Mouse (Mus musculus) stomach, embryonic 14.5 days (tissue): Measurements from ENCODE around the gene Pbld1. TPM values are rescaled to one million over a fixed set of nuclear protein-coding genes. Genes with fewer than 3 reads are reported as not detected.

Experiments used
- ATAC-seq: fragments of 200-750 bp; cut with Nextera tagmentation; 2 replicates; pipeline ENCODE4 v1.8.0; 2017; ENCODE audit warnings: low read depth, moderate TSS enrichment; ENCODE audit not compliant: insufficient number of reproducible peaks, insufficient read depth, low FRiP score
- H3K27ac ChIP-seq: fragments of 300-500 bp; sonication (generic); 2 replicates; pipeline ENCODE4 v1.5.1; 2014; ENCODE audit warnings: mild to moderate bottlenecking, low read length, moderate library complexity, mixed read lengths
- H3K27me3 ChIP-seq: fragments of 300-500 bp; sonication (generic); 2 replicates; pipeline ENCODE4 v1.6.1; 2014; ENCODE audit warnings: low read length, control low read depth, mixed read lengths; ENCODE audit not compliant: control insufficient read depth, insufficient read depth
- H3K36me3 ChIP-seq: fragments of 300-500 bp; sonication (generic); 2 replicates; pipeline ENCODE4 v1.6.1; 2014; ENCODE audit warnings: mild to moderate bottlenecking, control low read depth, low read length, moderate library complexity, mixed read lengths; ENCODE audit not compliant: control insufficient read depth, insufficient read depth
- H3K4me1 ChIP-seq: fragments of 300-500 bp; sonication (generic); 2 replicates; pipeline ENCODE4 v1.6.1; 2014; ENCODE audit warnings: low read length, control low read depth, mixed read lengths; ENCODE audit not compliant: control insufficient read depth, insufficient read depth
- H3K4me2 ChIP-seq: fragments of 300-500 bp; sonication (generic); replicated peaks from 2 replicates; pipeline ENCODE4 v1.6.1; 2014; ENCODE audit warnings: low read depth, low read length, control low read depth
- H3K4me3 ChIP-seq: fragments of 300-500 bp; sonication (generic); 2 replicates; pipeline ENCODE4 v1.5.1; 2014; ENCODE audit warnings: low read depth, low read length, control low read depth
- H3K9ac ChIP-seq: fragments of 300-500 bp; sonication (generic); replicated peaks from 2 replicates; pipeline ENCODE4 v1.6.1; 2014; ENCODE audit warnings: low read depth, mild to moderate bottlenecking, control low read depth, low read length, moderate library complexity, mixed read lengths
- H3K9me3 ChIP-seq: fragments of 300-500 bp; sonication (generic); 2 replicates; pipeline ENCODE4 v1.6.1; 2016; ENCODE audit warnings: low read depth, low read length, control low read depth; ENCODE audit not compliant: control insufficient read depth
- WGBS: fragments of 180-500 bp; shearing (Covaris S2); extraction: QIAGEN DNeasy Blood & Tissue Kit; methylation state at CpG from one replicate; pipeline ENCODE4 v1.1.7; 2014; 5-methylcytosine and 5-hydroxymethylcytosine counted together
- polyA plus RNA-seq: library from polyadenylated mRNA; unstranded; fragments of >200 nt; fragmentation: Nextera tagmentation; extraction: Ambion mirVana; gene quantifications from 2 replicates; pipeline ENCODE4 v1.2.1, GENCODE M21; 2014

Pbld1 gene
- polyA plus RNA-seq = 1.2 and 1.5 TPM in 2 replicates

DNA sequence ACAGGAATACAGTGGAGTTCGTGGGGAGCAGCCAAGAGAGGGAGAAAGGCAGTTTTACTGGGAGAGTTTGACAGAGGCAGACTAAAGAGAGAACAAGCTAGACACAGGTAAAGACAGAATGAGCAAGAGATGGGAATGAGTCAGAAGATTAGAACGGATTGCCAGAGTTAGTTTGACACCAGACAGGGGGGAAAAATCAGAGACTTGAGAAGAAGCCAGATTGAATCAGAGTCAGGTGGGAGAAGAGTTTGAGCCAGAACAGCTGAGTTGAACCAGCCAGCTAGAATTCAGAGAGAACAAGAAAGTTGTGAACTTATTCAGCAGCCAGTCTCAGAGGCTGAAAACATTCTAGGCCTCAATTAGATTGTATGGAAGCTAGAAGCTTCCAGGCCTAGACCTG, at the start of gene Pbld1:
Pbld1 (plus strand) TSS at position 301 of the 400 bp plus-strand sequence.
- H3K27ac ChIP-seq = no peak within 1 kb of the TSS
- H3K4me3 ChIP-seq = no peak within 1 kb of the TSS
- no peaks in the 10 kb centered on the region for H3K27me3 ChIP-seq
- H3K36me3 ChIP-seq = no peaks in the 10 kb centered on the region
- H3K4me1 ChIP-seq = no peaks in the 10 kb centered on the region
- H3K9ac ChIP-seq = no peak within 1 kb of the TSS
- ATAC-seq = no peak
- H3K9me3 ChIP-seq = no peaks in the 10 kb centered on the region
- H3K4me2 ChIP-seq = no peak within 1 kb of the TSS
- WGBS = 83% methylated on average over 2 of the region's 2 CpGs

DNA sequence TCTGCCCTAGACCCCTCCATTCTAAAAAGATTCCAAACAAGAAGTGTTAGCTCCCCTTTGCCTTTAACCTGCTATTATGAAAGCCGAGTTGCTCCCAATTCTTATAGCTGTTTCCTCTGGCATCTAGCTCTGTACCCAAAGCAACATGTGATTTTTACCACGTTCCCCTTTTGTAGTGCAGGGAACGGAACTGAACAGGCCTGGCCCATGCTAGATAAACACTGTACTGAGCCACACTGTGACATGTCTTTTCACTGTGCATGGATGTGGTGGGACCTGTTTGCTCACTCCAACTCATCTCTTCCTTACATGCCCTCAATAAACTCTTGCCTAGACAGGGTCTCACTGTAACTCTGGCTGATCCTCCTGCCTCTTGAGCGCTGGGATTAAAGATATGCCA, 49.7 kb upstream of the Pbld1 start:
- no peak overlapping the region for H3K9ac ChIP-seq
- H3K27me3 ChIP-seq = no peaks in the 10 kb centered on the region
- no peaks in the 10 kb centered on the region for H3K9me3 ChIP-seq
- H3K4me1 ChIP-seq = no peaks in the 10 kb centered on the region
- H3K27ac ChIP-seq = no peak overlapping the region
- no peak overlapping the region for H3K4me3 ChIP-seq
- ATAC-seq = no peak
- H3K4me2 ChIP-seq = no peak overlapping the region
- WGBS = 70% methylated on average over 4 of the region's 4 CpGs
- peaks cover 77% of the 10 kb centered on the region for H3K36me3 ChIP-seq

DNA sequence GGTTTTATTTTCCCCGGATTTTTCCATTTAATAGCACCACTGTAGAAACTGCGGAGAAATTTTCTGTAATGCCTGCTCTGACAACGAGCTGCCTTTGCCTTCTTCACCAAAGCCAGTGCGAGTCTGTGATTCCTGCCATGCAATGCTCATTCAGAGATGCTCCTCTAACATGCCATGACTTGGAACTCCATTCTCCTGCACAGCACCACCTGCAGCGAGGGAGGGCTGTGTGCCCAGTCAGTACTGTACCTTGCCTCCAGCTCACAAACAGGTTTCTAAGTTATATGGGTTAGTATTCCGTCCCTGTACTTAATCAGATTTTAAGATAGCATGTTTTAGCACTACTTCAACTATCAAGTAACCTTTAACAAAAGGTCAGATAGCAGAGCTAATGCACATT, 48.4 kb upstream of the Pbld1 start:
- H3K27me3 ChIP-seq = no peaks in the 10 kb centered on the region
- H3K4me1 ChIP-seq = no peaks in the 10 kb centered on the region
- no peaks in the 10 kb centered on the region for H3K9me3 ChIP-seq
- H3K27ac ChIP-seq = no peak overlapping the region
- no peak for ATAC-seq
- peaks cover 85% of the 10 kb centered on the region for H3K36me3 ChIP-seq
- H3K4me3 ChIP-seq = no peak overlapping the region
- WGBS = 91% methylated on average over 6 of the region's 6 CpGs
- H3K9ac ChIP-seq = no peak overlapping the region
- no peak overlapping the region for H3K4me2 ChIP-seq

DNA sequence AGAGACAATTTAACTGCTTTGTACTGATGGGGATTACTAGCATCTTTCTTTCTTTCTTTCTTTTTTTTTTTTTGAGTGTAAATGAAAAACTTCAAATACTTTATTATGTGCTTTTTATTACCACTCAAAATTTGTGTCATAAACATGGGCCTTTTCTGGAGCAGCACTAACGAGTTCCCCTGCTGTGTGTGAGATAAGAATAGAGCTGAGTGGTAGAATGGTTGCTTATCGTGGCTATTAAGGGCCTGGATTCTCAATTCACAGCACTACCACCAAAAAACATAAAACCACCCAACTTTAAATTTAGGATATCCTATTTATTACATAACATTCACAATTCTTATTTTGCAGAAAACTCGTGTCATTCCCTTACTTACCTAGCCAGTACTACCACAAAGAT, 46.5 kb upstream of the Pbld1 start:
- no peaks in the 10 kb centered on the region for H3K9me3 ChIP-seq
- ATAC-seq = no peak
- no peaks in the 10 kb centered on the region for H3K27me3 ChIP-seq
- no peak overlapping the region for H3K27ac ChIP-seq
- H3K9ac ChIP-seq = no peak overlapping the region
- H3K4me3 ChIP-seq = no peak overlapping the region
- no peaks in the 10 kb centered on the region for H3K4me1 ChIP-seq
- no peak overlapping the region for H3K4me2 ChIP-seq
- 79% methylated on average over 3 of the region's 3 CpGs for WGBS
- H3K36me3 ChIP-seq = peaks cover 80% of the 10 kb centered on the region

DNA sequence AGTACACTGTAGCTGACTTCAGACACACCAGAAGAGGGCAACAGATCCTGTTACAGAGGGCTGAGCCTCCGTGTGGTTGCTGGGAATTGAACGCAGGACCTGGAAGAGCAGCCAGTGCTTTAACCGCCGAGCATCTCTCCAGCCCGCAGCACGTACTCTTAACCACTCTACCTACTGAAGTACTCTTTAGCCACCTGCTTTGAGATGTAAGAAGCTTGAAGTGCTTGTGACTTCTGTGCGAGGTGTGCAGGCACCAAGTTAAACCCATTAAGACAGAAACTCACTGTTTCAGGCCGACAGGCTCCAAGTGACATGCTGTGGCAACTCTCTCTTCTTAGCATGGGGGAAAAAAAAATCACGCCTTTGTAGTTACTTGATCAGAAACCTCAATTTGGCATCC, 45.8 kb upstream of the Pbld1 start:
- H3K4me2 ChIP-seq = no peak overlapping the region
- WGBS = 89% methylated on average over 9 of the region's 9 CpGs
- no peak for ATAC-seq
- no peak overlapping the region for H3K4me3 ChIP-seq
- no peaks in the 10 kb centered on the region for H3K9me3 ChIP-seq
- H3K27ac ChIP-seq = no peak overlapping the region
- peaks cover 75% of the 10 kb centered on the region for H3K36me3 ChIP-seq
- H3K27me3 ChIP-seq = no peaks in the 10 kb centered on the region
- H3K4me1 ChIP-seq = no peaks in the 10 kb centered on the region
- H3K9ac ChIP-seq = no peak overlapping the region

DNA sequence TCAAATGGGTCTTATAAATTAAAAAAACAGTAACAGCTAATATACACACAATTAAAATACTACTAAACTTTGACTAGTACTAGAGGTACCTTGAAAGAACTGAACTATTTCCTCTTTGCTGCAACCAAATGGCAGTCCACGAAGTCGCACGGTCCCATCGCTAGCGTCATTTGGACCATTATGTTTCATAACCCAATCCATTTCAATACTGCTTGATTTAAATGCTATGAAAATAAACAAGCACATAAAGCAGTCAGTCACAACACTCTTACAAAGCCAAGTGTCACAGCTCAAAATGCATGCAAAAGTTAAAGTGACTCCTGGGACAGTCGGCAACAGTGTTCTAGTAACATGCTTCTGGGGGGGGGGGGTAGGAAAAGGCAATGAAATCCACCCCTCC, 40.7 kb upstream of the Pbld1 start:
- Histone ChIP-seq H3K4me1 (peaks cover 13% of the 10 kb centered on the region), H3K36me3 (peaks cover 36% of the 10 kb centered on the region), H3K27ac (no peak overlapping the region), H3K9ac (no peak overlapping the region), H3K4me2 (no peak overlapping the region), H3K4me3 (no peak overlapping the region), H3K9me3 (no peaks in the 10 kb centered on the region), H3K27me3 (no peaks in the 10 kb centered on the region)
- ATAC-seq = no peak
- 91% methylated on average over 6 of the region's 6 CpGs for WGBS

DNA sequence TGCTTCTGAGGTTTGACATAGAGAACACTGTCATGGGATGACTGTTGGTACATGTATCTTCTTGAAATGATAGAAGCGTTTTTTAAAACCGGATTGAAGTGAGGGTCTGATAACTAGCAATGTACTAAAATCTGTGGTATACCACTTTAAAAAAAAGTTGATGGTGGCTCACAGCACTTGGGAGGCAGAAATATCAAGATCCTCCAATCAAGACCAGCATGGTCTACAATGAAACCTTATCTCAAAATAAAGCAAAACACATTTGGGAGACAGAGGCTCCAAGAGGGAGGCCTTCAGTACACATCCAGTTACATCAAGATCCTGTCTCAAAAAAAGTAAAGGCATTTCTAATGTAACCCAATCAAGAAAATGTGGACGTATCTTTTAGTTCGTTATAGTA, 38.3 kb upstream of the Pbld1 start:
- no peaks in the 10 kb centered on the region for H3K27me3 ChIP-seq
- peak overlapping the region; percentile 60 for H3K4me2 ChIP-seq
- 35% methylated on average over 4 of the region's 4 CpGs for whole genome bisulfite sequencing
- ATAC-seq = no peak
- peak overlapping the region; percentile 72; the same call in 1 of the 2 replicates for H3K9ac ChIP-seq
- H3K27ac ChIP-seq = no peak overlapping the region
- H3K9me3 ChIP-seq = no peaks in the 10 kb centered on the region
- peaks cover 15% of the 10 kb centered on the region for H3K4me1 ChIP-seq
- H3K4me3 ChIP-seq = peak overlapping the region; percentile 86
- peaks cover 12% of the 10 kb centered on the region for H3K36me3 ChIP-seq

DNA sequence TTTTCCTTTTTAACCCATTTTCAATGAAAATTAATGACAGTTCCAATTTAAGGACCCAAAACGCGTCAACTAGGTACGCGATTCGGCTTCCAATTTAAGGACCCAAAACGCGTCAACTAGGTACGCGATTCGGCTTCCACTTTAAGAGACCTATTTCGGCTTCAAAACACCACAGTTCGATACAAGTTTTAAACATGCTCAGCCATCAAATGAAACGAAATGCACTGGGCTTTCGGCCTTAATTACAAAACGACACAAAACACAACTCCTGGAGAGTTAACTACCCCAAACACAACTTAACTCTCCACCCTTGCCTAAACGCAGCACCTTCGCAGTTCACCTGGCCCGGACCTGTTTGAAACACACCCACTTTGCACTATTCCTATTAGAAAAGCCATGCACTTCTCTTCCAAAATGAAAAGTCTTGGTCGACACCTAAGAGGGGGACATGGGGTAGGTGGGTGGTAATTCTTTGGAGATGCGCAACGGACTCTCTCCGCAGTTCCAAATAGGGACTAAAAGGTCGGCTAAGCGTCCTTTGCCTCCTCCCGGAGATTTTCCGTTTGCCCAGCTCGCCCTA, 37.3 kb upstream of the Pbld1 start:
- under 1% methylated on average over 27 of the region's 27 CpGs for WGBS
- H3K4me2 ChIP-seq = peak overlapping the region; percentile 60
- H3K9me3 ChIP-seq = no peaks in the 10 kb centered on the region
- H3K4me1 ChIP-seq = peaks cover 15% of the 10 kb centered on the region
- ATAC-seq = no peak
- peak overlapping the region; percentile 99 for H3K27ac ChIP-seq
- peak overlapping the region; percentile 86 for H3K4me3 ChIP-seq
- peak overlapping the region; percentile 72 for H3K9ac ChIP-seq
- H3K27me3 ChIP-seq = no peaks in the 10 kb centered on the region
- H3K36me3 ChIP-seq = peaks cover 4% of the 10 kb centered on the region
